Mouse (Mus musculus) bone marrow, adult 2 months (tissue): ENCODE data around the gene Thumpd3.

ENCODE experiments used
- CTCF ChIP-seq: fragments of 200-500 bp; IDR thresholded peaks from 2 replicates; pipeline ENCODE4 v1.5.1; 2011; ENCODE audit warnings: low read length, control low read depth; ENCODE audit not compliant: control insufficient read depth, insufficient read depth
- POLR2A ChIP-seq: fragments of 200-500 bp; IDR thresholded peaks from 2 replicates; pipeline ENCODE4 v1.6.1; 2011; ENCODE audit warnings: low read depth, mild to moderate bottlenecking, control low read depth, low read length, borderline replicate concordance; ENCODE audit not compliant: control insufficient read depth

DNA sequence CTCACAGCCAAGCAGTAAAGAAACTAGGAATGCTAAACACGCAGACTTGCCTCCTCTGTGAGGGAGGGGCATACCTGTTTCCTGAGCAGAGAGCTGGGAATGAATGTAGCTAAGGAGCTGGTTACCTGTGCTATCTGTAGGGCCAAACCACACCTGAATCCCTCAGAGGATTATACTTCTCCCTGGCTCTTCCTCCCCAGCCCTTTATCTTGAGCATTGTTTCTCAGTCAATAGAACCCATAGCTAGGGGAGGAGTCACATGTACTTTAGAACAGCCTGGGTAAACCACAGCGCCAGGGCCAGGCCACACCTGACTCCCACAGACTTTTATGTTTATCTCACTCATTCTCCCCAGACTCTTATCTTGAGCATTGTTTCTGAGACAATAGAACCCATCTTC, 39.2 kb upstream of the Thumpd3 start:
- TF ChIP-seq CTCF (no peak), POLR2A (no peak)
